Mouse (Mus musculus): ENCODE results near the gene Apobec3. TPM values are rescaled to one million over a fixed set of nuclear protein-coding genes. Genes with fewer than 3 reads are reported as not detected.

The Apobec3 gene
- polyA plus RNA-seq, 1 experiment from 2014 or later, result 4.3 TPM

DNA sequence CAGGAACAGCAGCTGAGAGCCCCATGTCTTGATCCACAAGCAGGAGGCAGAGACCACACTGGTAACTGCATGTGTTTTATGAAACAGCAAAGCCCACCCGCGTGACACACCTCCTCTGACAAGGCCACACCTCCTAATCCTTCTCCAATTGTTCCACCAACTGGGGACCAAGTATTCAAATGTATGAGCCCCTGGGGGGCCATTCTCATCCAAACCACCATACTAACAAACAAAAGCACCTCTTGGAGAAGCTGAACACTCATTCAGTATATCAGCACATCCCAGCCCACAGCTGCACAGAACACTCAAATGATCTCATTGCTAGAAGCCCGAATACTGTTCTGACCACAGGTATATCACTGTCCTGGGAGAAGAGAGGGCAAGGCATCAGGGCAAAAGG lies 52.1 kb downstream of the Apobec3 start:
- no peak overlapping the region for H3K4me2 ChIP-seq
- WGBS, result 83% methylated on average over 3 of the region's 3 CpGs
- peaks cover 4% of the 10 kb centered on the region; the same call in 1 of the 2 replicates for H3K4me1 ChIP-seq (replicated peaks)
- no peaks in the 10 kb centered on the region for H3K36me3 ChIP-seq
- H3K27me3 ChIP-seq, result no peaks in the 10 kb centered on the region
- no peak overlapping the region for H3K27ac ChIP-seq (replicated peaks)
- ATAC-seq (ENCODE audit: low FRiP score, low read depth), result no peak
- H3K4me3 ChIP-seq, result no peak overlapping the region
- H3K9me3 ChIP-seq, result no peaks in the 10 kb centered on the region
- H3K9ac ChIP-seq, result no peak overlapping the region

GRCm38 (mm10) chr15:79944948-79945347 lies 53.5 kb downstream of the Apobec3 start:
- WGBS, result 85% methylated on average over 5 of the region's 5 CpGs
- H3K27me3 ChIP-seq, result no peaks in the 10 kb centered on the region

DNA sequence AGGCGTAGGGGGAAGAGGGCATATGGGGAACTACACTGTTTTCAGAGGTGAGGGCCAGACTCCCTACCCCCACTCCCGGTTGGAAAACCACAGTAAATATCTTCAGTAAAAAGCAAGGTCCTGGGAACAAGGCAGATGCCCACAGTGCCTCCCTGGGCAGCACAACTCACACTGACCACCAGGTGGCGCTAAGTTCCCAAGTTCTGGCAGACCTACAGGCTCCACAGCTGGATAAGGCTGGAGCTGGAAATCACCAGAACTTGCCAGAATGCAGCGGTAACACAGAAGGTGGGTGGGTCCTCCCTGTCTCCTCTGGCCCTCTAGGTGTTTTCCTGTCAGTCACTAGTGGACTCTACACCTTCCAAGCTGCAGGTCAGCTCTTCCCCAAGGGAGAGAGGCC lies 54.6 kb downstream of the Apobec3 start:
- 11% methylated on average over 4 of the region's 4 CpGs for WGBS
- H3K9ac ChIP-seq, result no peak overlapping the region

More at GRCm38 (mm10) chr15:79944948-79945347, 53.5 kb downstream of the Apobec3 start:
- H3K9me3 ChIP-seq, result no peaks in the 10 kb centered on the region
- no peak overlapping the region for H3K9ac ChIP-seq
- H3K36me3 ChIP-seq, result no peaks in the 10 kb centered on the region
- H3K4me1 ChIP-seq (replicated peaks), result peaks cover 10% of the 10 kb centered on the region
- H3K4me2 ChIP-seq, result no peak overlapping the region
- ATAC-seq (ENCODE audit: low FRiP score, low read depth), result no peak
- H3K4me3 ChIP-seq, result no peak overlapping the region
- H3K27ac ChIP-seq (replicated peaks), result no peak overlapping the region

GRCm38 (mm10) chr15:79946790-79947189 lies 55.3 kb downstream of the Apobec3 start:
- no peaks in the 10 kb centered on the region for H3K27me3 ChIP-seq
- no peak overlapping the region for H3K4me2 ChIP-seq
- H3K9ac ChIP-seq, result no peak overlapping the region
- H3K36me3 ChIP-seq, result no peaks in the 10 kb centered on the region
- WGBS, result 62% methylated on average over 9 of the region's 9 CpGs
- no peaks in the 10 kb centered on the region for H3K9me3 ChIP-seq
- ATAC-seq (ENCODE audit: low FRiP score, low read depth), result no peak
- H3K4me3 ChIP-seq, result no peak overlapping the region
- H3K27ac ChIP-seq (replicated peaks), result no peak overlapping the region
- peaks cover 28% of the 10 kb centered on the region for H3K4me1 ChIP-seq (replicated peaks)

More for the DNA sequence above, 54.6 kb downstream of the Apobec3 start:
- Histone ChIP-seq H3K4me2 (no peak overlapping the region), H3K9me3 (no peaks in the 10 kb centered on the region), H3K4me1 (replicated peaks) (peaks cover 20% of the 10 kb centered on the region), H3K36me3 (no peaks in the 10 kb centered on the region), H3K27ac (replicated peaks) (no peak overlapping the region), H3K4me3 (no peak overlapping the region), H3K27me3 (no peaks in the 10 kb centered on the region)
- peak; percentile 72 for ATAC-seq (ENCODE audit: low FRiP score, low read depth)

DNA sequence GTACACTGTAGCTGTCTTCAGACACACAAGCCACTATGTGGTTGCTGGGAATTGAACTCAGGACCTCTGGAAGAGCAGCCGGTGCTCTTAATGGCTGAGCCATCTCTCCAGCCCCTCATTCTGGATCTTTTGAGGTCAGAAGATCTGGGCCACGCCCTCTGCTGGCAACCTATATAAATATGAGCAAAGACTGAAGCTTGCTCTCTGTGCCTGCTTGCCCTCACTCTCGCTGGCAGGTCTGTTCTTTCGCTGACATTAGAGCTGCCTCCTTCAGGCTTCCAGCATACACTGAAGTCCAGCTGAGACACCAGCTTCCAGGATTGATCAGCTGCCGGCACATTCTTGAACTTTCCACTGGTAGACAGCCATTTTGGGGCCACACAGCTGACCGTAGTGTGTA lies 56.2 kb downstream of the Apobec3 start:
- no peak for ATAC-seq (ENCODE audit: low FRiP score, low read depth)
- Histone ChIP-seq H3K4me3 (no peak overlapping the region), H3K36me3 (no peaks in the 10 kb centered on the region), H3K4me2 (no peak overlapping the region), H3K27me3 (no peaks in the 10 kb centered on the region), H3K9me3 (no peaks in the 10 kb centered on the region), H3K4me1 (replicated peaks) (peaks cover 31% of the 10 kb centered on the region), H3K27ac (replicated peaks) (no peak overlapping the region), H3K9ac (no peak overlapping the region)
- WGBS, result 69% methylated on average over 6 of the region's 6 CpGs

GRCm38 (mm10) chr15:79950250-79951025 lies 59.0 kb downstream of the Apobec3 start:
- 2% methylated on average over 24 of the region's 24 CpGs for WGBS

GRCm38 (mm10) chr15:79951226-79951625 lies 59.8 kb downstream of the Apobec3 start:
- 0 out of 2 replicates have a peak overlapping the region, but pooled peaks have one; percentile 35 for H3K4me3 ChIP-seq
- 81% methylated on average over 6 of the region's 6 CpGs for WGBS
- H3K4me1 ChIP-seq (replicated peaks), result peaks cover 29% of the 10 kb centered on the region
- no peaks in the 10 kb centered on the region for H3K27me3 ChIP-seq
- H3K9me3 ChIP-seq, result no peaks in the 10 kb centered on the region
- no peak for ATAC-seq (ENCODE audit: low FRiP score, low read depth)
- peak overlapping the region; percentile 65 for H3K4me2 ChIP-seq
- peak overlapping the region; percentile 49; the same call in 1 of the 2 replicates for H3K9ac ChIP-seq
- H3K36me3 ChIP-seq, result no peaks in the 10 kb centered on the region
- peak overlapping the region; percentile 73 for H3K27ac ChIP-seq (replicated peaks)

More at GRCm38 (mm10) chr15:79950250-79951025, 59.0 kb downstream of the Apobec3 start:
- Histone ChIP-seq H3K9me3 (no peaks in the 10 kb centered on the region), H3K36me3 (no peaks in the 10 kb centered on the region), H3K4me1 (replicated peaks) (peaks cover 31% of the 10 kb centered on the region), H3K27me3 (no peaks in the 10 kb centered on the region), H3K4me2 (peak overlapping the region; percentile 65), H3K4me3 (peak overlapping the region; percentile 35), H3K9ac (peak overlapping the region; percentile 49), H3K27ac (replicated peaks) (peak overlapping the region; percentile 73)
- ATAC-seq (ENCODE audit: low FRiP score, low read depth), result peak; percentile 68

GRCm38 (mm10) chr15:79951730-79952503 lies 60.5 kb downstream of the Apobec3 start:
- 34% methylated on average over 14 of the region's 14 CpGs for WGBS
- H3K36me3 ChIP-seq, result no peaks in the 10 kb centered on the region
- H3K4me3 ChIP-seq, result no peak overlapping the region
- H3K9ac ChIP-seq, result no peak overlapping the region
- no peaks in the 10 kb centered on the region for H3K27me3 ChIP-seq
- peak overlapping the region; percentile 65; the same call in 1 of the 2 replicates for H3K4me2 ChIP-seq
- H3K9me3 ChIP-seq, result no peaks in the 10 kb centered on the region
- H3K27ac ChIP-seq (replicated peaks), result 0 out of 2 replicates have a peak overlapping the region, but pooled peaks have one; percentile 73
- H3K4me1 ChIP-seq (replicated peaks), result peaks cover 27% of the 10 kb centered on the region
- no peak for ATAC-seq (ENCODE audit: low FRiP score, low read depth)

DNA sequence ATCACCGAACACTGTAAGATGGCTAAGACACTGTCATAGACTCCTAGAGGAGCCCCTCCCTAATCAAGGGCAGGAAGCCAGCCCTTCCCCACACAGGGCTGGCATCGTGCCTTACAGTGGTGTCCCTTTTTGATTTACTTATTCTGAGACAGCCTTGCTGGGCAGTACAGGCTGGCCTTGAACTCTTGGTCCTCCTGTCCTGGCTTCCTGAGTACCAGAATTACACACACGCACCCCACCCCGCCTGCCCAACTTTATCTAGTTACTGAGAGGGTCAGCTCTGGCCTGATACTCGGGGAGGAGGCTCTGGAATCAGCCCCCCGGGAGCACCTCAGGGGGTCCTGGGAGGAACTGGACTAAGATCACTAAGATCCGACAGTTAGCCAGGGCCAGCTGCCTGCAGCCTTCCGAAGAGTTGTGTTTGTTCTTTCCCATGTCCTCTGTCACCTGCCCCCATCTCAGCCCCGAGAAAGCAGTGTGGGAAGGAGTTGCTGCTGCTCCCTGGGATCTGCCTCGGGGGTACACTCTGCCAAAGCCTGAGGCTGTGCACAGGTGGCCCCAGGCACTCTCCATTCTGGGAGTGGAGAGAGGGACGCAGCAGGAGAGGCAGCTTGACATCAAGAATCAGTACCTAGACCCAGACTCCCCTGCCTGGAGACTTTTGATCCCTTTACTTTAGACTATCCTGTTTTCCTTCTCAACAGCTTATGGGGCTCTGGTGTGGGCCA lies 61.2 kb downstream of the Apobec3 start:
- no peak for ATAC-seq (ENCODE audit: low FRiP score, low read depth)
- WGBS, result 47% methylated on average over 11 of the region's 11 CpGs

GRCm38 (mm10) chr15:79953470-79953869 lies 62.0 kb downstream of the Apobec3 start:
- H3K4me1 ChIP-seq (replicated peaks), result peaks cover 27% of the 10 kb centered on the region
- no peak for ATAC-seq (ENCODE audit: low FRiP score, low read depth)
- no peak overlapping the region for H3K4me2 ChIP-seq
- no peaks in the 10 kb centered on the region for H3K36me3 ChIP-seq
- WGBS, result 49% methylated on average over 7 of the region's 7 CpGs
- no peaks in the 10 kb centered on the region for H3K9me3 ChIP-seq
- no peak overlapping the region for H3K9ac ChIP-seq
- no peak overlapping the region for H3K27ac ChIP-seq (replicated peaks)
- no peak overlapping the region for H3K4me3 ChIP-seq
- no peaks in the 10 kb centered on the region for H3K27me3 ChIP-seq

More for the DNA sequence above, 61.2 kb downstream of the Apobec3 start:
- Histone ChIP-seq H3K9me3 (no peaks in the 10 kb centered on the region), H3K9ac (no peak overlapping the region), H3K27ac (replicated peaks) (no peak overlapping the region), H3K4me3 (no peak overlapping the region), H3K4me1 (replicated peaks) (peaks cover 27% of the 10 kb centered on the region), H3K4me2 (no peak overlapping the region), H3K36me3 (no peaks in the 10 kb centered on the region), H3K27me3 (no peaks in the 10 kb centered on the region)

GRCm38 (mm10) chr15:79956559-79956958 lies 65.1 kb downstream of the Apobec3 start:
- Histone ChIP-seq H3K9ac (no peak overlapping the region), H3K4me2 (no peak overlapping the region), H3K4me1 (replicated peaks) (peaks cover 5% of the 10 kb centered on the region; the same call in 1 of the 2 replicates), H3K27me3 (no peaks in the 10 kb centered on the region), H3K36me3 (no peaks in the 10 kb centered on the region), H3K9me3 (no peaks in the 10 kb centered on the region), H3K27ac (replicated peaks) (no peak overlapping the region), H3K4me3 (no peak overlapping the region)
- 88% methylated on average over 8 of the region's 8 CpGs for WGBS
- no peak for ATAC-seq (ENCODE audit: low FRiP score, low read depth)

All from hindbrain, embryonic 15.5 days (tissue).